Mouse (Mus musculus) intestine, embryonic 16.5 days (tissue): ENCODE data around the gene Tgfb3. TPM values are rescaled to one million over a fixed set of nuclear protein-coding genes. Genes with fewer than 3 reads are reported as not detected.

Experiments used
- ATAC-seq: fragments of 200-750 bp; cut with Nextera tagmentation; 2 replicates; pipeline ENCODE4 v1.8.0; 2017; ENCODE audit warnings: moderate TSS enrichment, moderate library complexity
- H3K27ac ChIP-seq: fragments of 300-500 bp; sonication (generic); 2 replicates; pipeline ENCODE4 v1.5.1; 2014; ENCODE audit warnings: mild to moderate bottlenecking, low read length
- H3K27me3 ChIP-seq: fragments of 300-500 bp; sonication (generic); replicated peaks from 2 replicates; pipeline ENCODE4 v1.6.1; 2014; ENCODE audit warnings: low read length, control low read depth, mixed read lengths; ENCODE audit not compliant: control insufficient read depth, insufficient read depth
- H3K36me3 ChIP-seq: fragments of 300-500 bp; sonication (generic); 2 replicates; pipeline ENCODE4 v1.6.1; 2014; ENCODE audit warnings: low read length, control low read depth; ENCODE audit not compliant: control insufficient read depth, insufficient read depth
- H3K4me1 ChIP-seq: fragments of 300-500 bp; sonication (generic); 2 replicates; pipeline ENCODE4 v1.6.1; 2014; ENCODE audit warnings: low read length, control low read depth, mixed read lengths; ENCODE audit not compliant: control insufficient read depth, insufficient read depth
- H3K4me2 ChIP-seq: fragments of 300-500 bp; sonication (generic); 2 replicates; pipeline ENCODE4 v1.6.1; 2014; ENCODE audit warnings: low read depth, low read length, control low read depth
- H3K4me3 ChIP-seq: fragments of 300-500 bp; sonication (generic); 2 replicates; pipeline ENCODE4 v1.5.1; 2014; ENCODE audit warnings: mild to moderate bottlenecking, low read length
- H3K9ac ChIP-seq: fragments of 300-500 bp; sonication (generic); 2 replicates; pipeline ENCODE4 v1.6.1; 2014; ENCODE audit warnings: low read depth, low read length
- H3K9me3 ChIP-seq: fragments of 300-500 bp; sonication (generic); 2 replicates; pipeline ENCODE4 v1.6.1; 2016; ENCODE audit warnings: low read length, control low read depth; ENCODE audit not compliant: control insufficient read depth
- WGBS: fragments of 180-500 bp; shearing (Covaris S2); extraction: QIAGEN DNeasy Blood & Tissue Kit; methylation state at CpG from one replicate; pipeline ENCODE4 v1.1.7; 2014; 5-methylcytosine and 5-hydroxymethylcytosine counted together
- polyA plus RNA-seq: library from polyadenylated mRNA; unstranded; fragments of >200 nt; fragmentation: Nextera tagmentation; extraction: Ambion mirVana; gene quantifications from 2 replicates; pipeline ENCODE4 v1.2.1, GENCODE M21; 2015

Gene Tgfb3
- polyA plus RNA-seq, 1 experiment from 2014 or later: 20.6 TPM

DNA sequence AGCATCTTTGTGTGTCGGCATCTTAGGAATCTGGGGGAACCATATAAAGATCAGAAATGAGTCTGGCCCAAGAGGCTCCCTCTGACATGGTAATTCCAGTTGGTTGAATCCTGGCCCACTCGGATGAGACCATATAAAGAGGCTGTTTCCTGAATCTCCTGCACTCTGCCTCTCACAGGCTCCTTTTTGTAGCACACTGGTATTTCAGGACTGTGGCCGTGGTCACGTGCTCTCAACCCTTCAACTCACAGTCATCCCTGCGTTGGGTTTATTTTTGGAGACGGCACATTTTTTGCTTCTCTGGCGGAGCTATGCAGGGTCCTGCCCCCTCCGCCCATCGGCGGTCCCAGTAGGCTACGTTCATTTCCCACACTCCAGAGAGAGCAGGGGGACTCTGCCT is 25.5 kb upstream of the Tgfb3 start:
- H3K27ac ChIP-seq: no peak overlapping the region
- peak; percentile 61 for ATAC-seq
- WGBS: 58% methylated on average over 11 of the region's 11 CpGs

DNA sequence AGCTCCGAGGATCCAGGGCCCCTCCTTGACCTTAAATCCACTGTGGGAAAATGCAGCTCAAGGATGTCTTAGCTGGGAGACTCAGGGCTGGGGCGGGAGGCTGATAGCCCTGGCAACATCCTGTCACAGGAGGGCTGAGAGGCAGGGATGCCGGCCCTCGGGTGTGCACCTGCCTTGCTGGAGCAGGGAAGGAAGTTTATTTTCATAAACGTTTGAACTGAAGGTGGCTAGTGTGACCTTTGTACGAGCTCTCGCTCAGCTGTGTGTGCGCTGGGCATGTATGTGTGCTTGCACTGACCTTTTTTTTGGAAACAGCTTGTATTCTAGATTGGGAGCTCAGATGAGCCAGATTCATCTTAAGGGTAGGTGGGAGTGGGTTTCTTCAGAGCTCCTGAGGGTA is 25.0 kb upstream of the Tgfb3 start:
- no peaks in the 10 kb centered on the region for H3K27me3 ChIP-seq
- no peaks in the 10 kb centered on the region for H3K9me3 ChIP-seq
- no peak overlapping the region for H3K4me3 ChIP-seq
- H3K4me1 ChIP-seq: peaks cover 8% of the 10 kb centered on the region
- no peak overlapping the region for H3K9ac ChIP-seq
- peak; percentile 46 for ATAC-seq
- H3K27ac ChIP-seq: peak overlapping the region; percentile 39; the same call in 1 of the 2 replicates
- H3K4me2 ChIP-seq: no peak overlapping the region
- H3K36me3 ChIP-seq: no peaks in the 10 kb centered on the region
- 27% methylated on average over 8 of the region's 8 CpGs for WGBS

More for the DNA sequence above, 25.5 kb upstream of the Tgfb3 start:
- Histone ChIP-seq H3K36me3 (no peaks in the 10 kb centered on the region), H3K27me3 (no peaks in the 10 kb centered on the region), H3K4me2 (no peak overlapping the region), H3K9ac (no peak overlapping the region), H3K4me1 (peaks cover 8% of the 10 kb centered on the region), H3K4me3 (no peak overlapping the region), H3K9me3 (no peaks in the 10 kb centered on the region)

DNA sequence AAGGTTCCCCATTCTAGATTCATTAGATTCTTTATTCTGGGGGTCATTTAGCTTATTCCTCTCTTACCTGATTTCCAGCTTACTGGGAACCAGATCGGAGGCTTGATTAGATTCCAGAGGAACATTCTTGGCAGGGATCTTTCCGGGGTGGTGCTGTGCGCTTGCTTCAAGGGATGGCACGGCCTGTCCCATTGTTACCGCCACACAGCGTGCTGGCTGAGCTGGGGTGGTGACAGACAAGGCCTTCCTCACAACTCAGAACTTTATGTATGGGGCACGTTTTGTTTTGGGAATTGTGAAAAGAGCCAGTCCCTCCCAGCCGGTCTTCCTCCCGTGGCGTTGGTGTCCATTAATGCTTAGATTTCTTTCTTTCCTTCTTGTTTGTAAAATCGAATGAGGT is 24.6 kb upstream of the Tgfb3 start:
- no peak overlapping the region for H3K4me3 ChIP-seq
- 58% methylated on average over 11 of the region's 11 CpGs for WGBS
- peak overlapping the region; percentile 39; the same call in 1 of the 2 replicates for H3K27ac ChIP-seq
- peaks cover 8% of the 10 kb centered on the region for H3K4me1 ChIP-seq
- no peak for ATAC-seq
- no peak overlapping the region for H3K4me2 ChIP-seq
- no peak overlapping the region for H3K9ac ChIP-seq
- no peaks in the 10 kb centered on the region for H3K9me3 ChIP-seq
- no peaks in the 10 kb centered on the region for H3K27me3 ChIP-seq
- H3K36me3 ChIP-seq: no peaks in the 10 kb centered on the region

DNA sequence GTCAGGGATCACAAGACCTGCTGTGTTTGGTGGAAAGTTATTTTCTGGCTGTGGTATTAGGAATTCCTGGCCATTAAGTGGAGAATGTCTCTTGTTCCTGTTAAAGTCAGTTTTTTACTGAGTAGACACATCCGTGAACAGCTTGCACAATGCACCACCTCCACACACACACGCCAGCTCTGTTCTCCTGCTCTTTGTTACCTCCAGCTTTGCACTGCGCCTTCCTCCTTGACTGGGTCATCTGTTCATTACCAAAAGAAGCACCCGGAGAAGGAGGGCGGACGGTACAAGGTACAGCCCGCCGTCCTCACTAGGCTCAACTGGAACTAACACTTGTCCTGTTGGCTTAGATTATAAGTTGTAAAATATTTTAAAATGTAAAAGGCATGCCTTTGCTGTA is 23.8 kb upstream of the Tgfb3 start:
- Histone ChIP-seq H3K9ac (no peak overlapping the region), H3K9me3 (no peaks in the 10 kb centered on the region), H3K4me3 (no peak overlapping the region), H3K4me2 (no peak overlapping the region), H3K27me3 (no peaks in the 10 kb centered on the region), H3K27ac (no peak overlapping the region), H3K4me1 (peaks cover 8% of the 10 kb centered on the region), H3K36me3 (no peaks in the 10 kb centered on the region)
- WGBS: 73% methylated on average over 8 of the region's 8 CpGs
- ATAC-seq: no peak

DNA sequence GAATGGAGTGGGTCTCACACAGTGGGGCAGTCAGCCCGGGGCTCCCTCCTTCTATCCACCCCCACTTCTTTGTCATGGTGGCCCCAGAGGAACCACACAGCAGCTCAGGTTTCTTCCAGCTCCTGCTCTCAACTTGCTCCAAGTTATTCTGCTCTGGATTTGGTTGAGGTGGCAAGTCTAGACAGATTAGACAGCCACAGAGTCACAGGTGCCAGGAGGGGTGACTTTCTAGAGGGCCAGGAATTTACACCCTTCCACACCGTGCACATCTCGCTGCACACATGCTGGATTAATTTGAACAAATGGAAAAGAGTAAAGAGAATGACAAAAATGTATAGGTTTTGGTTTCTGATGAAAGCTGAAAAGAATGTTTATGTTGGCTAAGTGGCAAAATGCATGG is 21.9 kb upstream of the Tgfb3 start:
- no peaks in the 10 kb centered on the region for H3K27me3 ChIP-seq
- H3K36me3 ChIP-seq: no peaks in the 10 kb centered on the region
- no peak for ATAC-seq
- WGBS: 93% methylated on average over 3 of the region's 3 CpGs
- H3K27ac ChIP-seq: no peak overlapping the region
- H3K4me1 ChIP-seq: peaks cover 8% of the 10 kb centered on the region
- H3K4me3 ChIP-seq: no peak overlapping the region
- H3K4me2 ChIP-seq: no peak overlapping the region
- H3K9ac ChIP-seq: no peak overlapping the region
- H3K9me3 ChIP-seq: no peaks in the 10 kb centered on the region

DNA sequence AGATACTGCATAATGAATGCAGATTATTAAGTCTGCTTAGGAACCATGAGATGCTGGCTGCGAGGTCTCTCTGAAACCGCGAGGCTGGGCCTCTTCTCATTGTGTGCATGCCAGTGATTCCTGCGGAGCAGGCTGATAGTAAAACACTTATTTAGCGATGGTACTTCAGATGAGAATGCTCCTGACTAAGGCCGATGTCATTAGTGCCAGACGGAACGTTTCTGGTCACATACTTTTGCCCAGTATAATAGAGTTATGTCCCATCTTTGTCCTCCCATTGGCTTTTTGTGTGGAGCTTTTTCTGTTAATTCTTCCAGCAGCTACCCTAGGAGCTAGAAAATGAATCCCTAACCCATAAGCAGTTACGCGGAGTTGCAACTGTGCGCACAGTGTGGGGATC is 18.9 kb upstream of the Tgfb3 start:
- H3K4me2 ChIP-seq: no peak overlapping the region
- H3K36me3 ChIP-seq: no peaks in the 10 kb centered on the region
- H3K4me3 ChIP-seq: no peak overlapping the region
- H3K9me3 ChIP-seq: no peaks in the 10 kb centered on the region
- no peak for ATAC-seq
- no peak overlapping the region for H3K27ac ChIP-seq
- WGBS: 85% methylated on average over 11 of the region's 11 CpGs
- H3K4me1 ChIP-seq: no peaks in the 10 kb centered on the region
- no peak overlapping the region for H3K9ac ChIP-seq
- no peaks in the 10 kb centered on the region for H3K27me3 ChIP-seq

DNA sequence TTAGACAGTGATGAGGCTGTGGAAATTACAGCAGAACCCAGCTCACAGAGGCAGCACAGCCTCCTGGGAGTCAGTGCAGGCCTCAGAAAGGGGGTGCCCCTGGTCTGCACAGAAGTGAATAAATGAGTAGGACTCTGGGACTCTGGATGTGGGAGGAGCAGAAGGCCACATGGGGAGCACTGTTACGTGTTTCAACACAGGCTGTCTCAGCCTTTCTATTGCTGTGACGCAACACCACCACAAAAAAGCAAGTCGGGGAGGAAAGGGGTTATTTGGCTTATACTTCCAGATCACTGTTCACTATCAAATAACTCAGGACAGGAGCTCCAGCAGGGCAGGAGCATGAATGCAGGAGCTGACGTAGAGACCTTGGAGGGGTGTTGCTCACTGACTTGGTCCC is 17.0 kb upstream of the Tgfb3 start:
- ATAC-seq: no peak
- H3K9ac ChIP-seq: no peak overlapping the region
- no peaks in the 10 kb centered on the region for H3K4me1 ChIP-seq
- H3K27ac ChIP-seq: no peak overlapping the region
- WGBS: 89% methylated on average over 4 of the region's 4 CpGs
- no peaks in the 10 kb centered on the region for H3K27me3 ChIP-seq
- no peaks in the 10 kb centered on the region for H3K36me3 ChIP-seq
- no peak overlapping the region for H3K4me2 ChIP-seq
- H3K9me3 ChIP-seq: no peaks in the 10 kb centered on the region
- H3K4me3 ChIP-seq: no peak overlapping the region

DNA sequence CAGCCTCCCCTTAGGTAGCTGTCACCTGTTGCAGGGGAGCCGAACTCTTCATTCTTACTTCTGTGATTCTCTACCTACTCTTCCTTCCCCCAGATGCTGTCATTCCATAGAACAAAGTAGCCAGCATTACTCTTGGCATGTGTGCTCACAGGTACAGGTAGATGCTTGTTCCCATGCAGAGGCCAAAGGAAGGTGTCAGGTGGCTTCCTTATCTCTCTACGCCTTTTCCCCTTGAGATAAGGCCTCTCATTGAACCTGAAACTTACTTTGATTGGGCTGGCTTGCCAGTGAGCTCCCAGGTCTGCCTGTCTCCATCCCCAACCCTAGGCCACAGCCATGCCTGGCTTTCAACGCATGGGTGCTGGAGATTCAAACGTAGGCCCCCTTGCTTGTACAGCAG is 15.2 kb upstream of the Tgfb3 start:
- Histone ChIP-seq H3K4me3 (no peak overlapping the region), H3K27ac (no peak overlapping the region), H3K9me3 (no peaks in the 10 kb centered on the region), H3K4me1 (no peaks in the 10 kb centered on the region), H3K36me3 (peaks cover 2% of the 10 kb centered on the region; the same call in 1 of the 2 replicates), H3K4me2 (no peak overlapping the region), H3K9ac (no peak overlapping the region), H3K27me3 (no peaks in the 10 kb centered on the region)
- peak; percentile 54 for ATAC-seq
- WGBS: 82% methylated on average over 4 of the region's 4 CpGs

DNA sequence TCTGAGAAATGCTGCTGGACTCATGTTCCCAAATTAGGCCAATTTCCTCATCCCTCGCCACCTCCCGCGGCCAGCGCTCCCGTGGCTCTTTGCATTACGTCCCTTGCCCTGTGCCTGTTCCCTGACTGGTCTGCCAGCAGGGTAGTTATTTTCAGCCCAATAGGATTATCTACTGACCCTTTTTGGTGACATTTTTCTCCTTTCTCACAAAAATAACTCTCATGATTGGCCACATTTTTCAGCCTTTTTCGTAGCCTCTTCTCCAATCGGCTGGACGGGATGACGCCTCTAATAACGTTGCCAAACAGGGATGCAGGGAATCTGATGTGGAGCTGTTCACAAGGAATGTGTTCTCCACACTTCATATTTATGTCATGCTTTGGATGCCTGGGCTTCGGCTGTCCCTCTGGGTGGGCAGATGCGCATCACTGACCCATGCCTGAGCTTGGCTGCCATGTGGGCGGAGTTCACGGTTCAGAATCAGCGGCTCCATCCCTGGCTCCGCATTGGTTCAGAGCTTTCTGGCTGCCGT is 12.8 kb upstream of the Tgfb3 start:
- no peaks in the 10 kb centered on the region for H3K9me3 ChIP-seq
- WGBS: 63% methylated on average over 18 of the region's 18 CpGs
- H3K36me3 ChIP-seq: peaks cover 5% of the 10 kb centered on the region; the same call in 1 of the 2 replicates
- 0 out of 2 replicates have a peak overlapping the region, but pooled peaks have one; percentile 4 for H3K27ac ChIP-seq
- H3K9ac ChIP-seq: no peak overlapping the region
- no peak overlapping the region for H3K4me3 ChIP-seq
- no peak overlapping the region for H3K4me2 ChIP-seq
- H3K27me3 ChIP-seq: no peaks in the 10 kb centered on the region
- 0 out of 2 replicates have a peak, but pooled peaks have one; percentile 39 for ATAC-seq
- no peaks in the 10 kb centered on the region for H3K4me1 ChIP-seq

DNA sequence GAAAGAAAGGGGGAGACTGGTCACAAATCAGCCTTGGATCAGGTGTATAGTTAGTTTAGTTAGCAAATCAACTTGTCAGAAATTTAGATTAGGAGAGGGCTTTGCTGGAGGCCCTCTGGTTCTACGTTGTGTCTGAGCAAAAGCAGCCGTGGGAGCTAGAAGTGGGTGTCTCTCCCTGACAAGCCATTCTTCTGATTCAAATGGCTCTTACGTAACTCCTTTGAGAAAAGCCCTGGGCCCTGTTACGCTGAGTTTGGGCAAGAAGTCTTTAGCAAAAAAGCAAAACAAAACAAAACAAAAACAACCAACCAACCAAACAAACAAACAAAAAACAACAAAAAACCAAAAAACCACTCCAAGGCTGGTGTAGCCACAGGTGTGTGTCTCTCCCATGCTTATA is 11.9 kb upstream of the Tgfb3 start:
- H3K9me3 ChIP-seq: no peaks in the 10 kb centered on the region
- H3K9ac ChIP-seq: no peak overlapping the region
- H3K36me3 ChIP-seq: peaks cover 5% of the 10 kb centered on the region
- 80% methylated on average over 4 of the region's 4 CpGs for WGBS
- no peak overlapping the region for H3K4me3 ChIP-seq
- no peak overlapping the region for H3K27ac ChIP-seq
- H3K27me3 ChIP-seq: no peaks in the 10 kb centered on the region
- H3K4me1 ChIP-seq: no peaks in the 10 kb centered on the region
- no peak for ATAC-seq
- no peak overlapping the region for H3K4me2 ChIP-seq
